Mouse (Mus musculus): ENCODE data around the gene Rela. TPM values are rescaled to one million over a fixed set of nuclear protein-coding genes. Genes with fewer than 3 reads are reported as not detected.

Gene Rela
- polyA plus RNA-seq, 1 experiment = 61.0 TPM

DNA sequence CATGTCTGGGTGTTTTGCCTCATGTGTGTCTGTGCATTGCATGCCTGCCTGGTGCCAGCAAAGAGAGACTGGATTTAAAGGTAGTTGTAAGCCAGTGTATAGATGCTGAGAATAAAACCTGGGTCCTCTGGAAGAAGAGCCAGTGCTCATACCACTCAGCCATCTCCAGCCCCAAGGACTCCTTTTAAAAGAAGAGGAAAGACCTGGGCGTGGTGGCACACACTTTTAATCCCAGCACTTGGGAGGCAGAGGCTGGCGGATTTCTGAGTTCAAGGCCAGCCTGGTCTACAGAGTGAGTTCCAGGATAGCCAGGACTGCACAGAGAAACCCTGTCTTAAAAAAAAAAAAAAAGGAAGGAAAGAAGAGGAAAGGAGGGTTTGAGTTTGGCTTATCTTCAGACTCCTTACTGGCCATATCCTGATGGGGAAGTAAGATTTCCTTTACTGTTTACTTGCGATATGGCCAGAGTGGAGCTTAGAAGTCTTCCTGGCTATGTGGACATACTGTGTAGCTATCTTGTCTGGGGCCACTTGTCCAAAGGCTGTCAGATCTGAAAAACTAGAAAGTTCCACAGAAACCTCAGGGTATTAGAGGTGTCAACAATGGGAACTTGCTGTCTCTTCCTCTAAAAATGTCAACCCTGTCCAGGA, 24.4 kb upstream of the Rela start:
- Histone ChIP-seq H3K4me1 (ENCODE audit: control insufficient read depth, insufficient read depth, insufficient read length, low read length) (no peaks in the 10 kb centered on the region; the same call in 1 of the 2 replicates), H3K27ac (ENCODE audit: insufficient read depth, low read depth, low read length) (no peak overlapping the region), H3K36me3 (ENCODE audit: control insufficient read depth, insufficient read depth, low read length) (peaks cover 8% of the 10 kb centered on the region; the same call in 1 of the 2 replicates), H3K27me3 (ENCODE audit: control insufficient read depth, insufficient read depth, low read length) (no peaks in the 10 kb centered on the region), H3K4me3 (ENCODE audit: low read depth, low read length) (no peak overlapping the region)
- 72% methylated on average over 3 of the region's 3 CpGs for WGBS
- no peak for TF ChIP-seq POLR2A (IDR thresholded peaks at IDR 0.05; ENCODE audit: low read depth, low read length)
- no peak for TF ChIP-seq CTCF (IDR thresholded peaks at IDR 0.05; ENCODE audit: extremely low read depth, insufficient read length, insufficient replicate concordance, low read depth, low read length)

DNA sequence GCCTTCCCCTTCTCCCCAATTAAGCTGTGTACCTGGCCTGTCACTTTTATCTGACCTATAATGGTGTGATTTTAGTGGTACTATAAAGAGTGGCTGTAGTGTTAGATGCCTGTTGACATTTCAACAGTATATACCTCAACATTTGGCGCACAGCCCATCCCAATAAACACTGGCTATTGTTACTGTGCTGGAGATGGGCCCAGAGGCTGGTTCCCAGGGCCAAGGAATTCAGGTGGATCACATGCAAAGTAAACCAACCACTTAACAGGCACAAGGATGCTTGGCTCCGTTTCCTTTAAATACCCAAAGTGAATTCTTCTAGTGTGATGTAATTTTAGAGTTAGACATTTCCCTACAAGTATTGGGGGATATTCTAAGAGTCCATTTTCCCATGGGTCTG, 22.3 kb upstream of the Rela start:
- Histone ChIP-seq H3K27ac (ENCODE audit: insufficient read depth, low read depth, low read length) (no peak overlapping the region), H3K27me3 (ENCODE audit: control insufficient read depth, insufficient read depth, low read length) (no peaks in the 10 kb centered on the region), H3K4me3 (ENCODE audit: low read depth, low read length) (no peak overlapping the region), H3K36me3 (ENCODE audit: control insufficient read depth, insufficient read depth, low read length) (no peaks in the 10 kb centered on the region), H3K4me1 (ENCODE audit: control insufficient read depth, insufficient read depth, insufficient read length, low read length) (peaks cover 4% of the 10 kb centered on the region; the same call in 1 of the 2 replicates)
- no peak for TF ChIP-seq CTCF (IDR thresholded peaks at IDR 0.05; ENCODE audit: extremely low read depth, insufficient read length, insufficient replicate concordance, low read depth, low read length)
- no peak for TF ChIP-seq POLR2A (IDR thresholded peaks at IDR 0.05; ENCODE audit: low read depth, low read length)
- WGBS = 16% methylated on average over 2 of the region's 2 CpGs

DNA sequence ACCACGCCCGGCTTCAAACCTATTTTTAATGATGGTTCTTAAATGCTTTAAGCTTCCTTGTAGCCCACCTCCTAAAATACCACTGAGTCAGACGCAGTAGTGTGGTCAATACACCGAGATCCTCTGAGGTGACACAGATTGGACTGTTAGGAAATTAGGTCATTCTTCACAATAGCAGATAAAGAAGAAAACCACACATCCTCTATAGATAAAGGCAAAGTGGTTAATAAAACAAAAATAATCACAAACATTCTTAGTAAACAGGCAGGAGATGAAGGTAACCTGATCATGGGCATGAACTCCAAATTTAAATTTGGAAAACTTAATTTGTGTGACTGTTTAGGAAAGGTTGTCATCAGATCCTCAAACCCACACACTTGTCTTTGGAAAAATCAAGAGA, 17.3 kb upstream of the Rela start:
- H3K27ac ChIP-seq (ENCODE audit: insufficient read depth, low read depth, low read length) = no peak overlapping the region
- WGBS = 78% methylated on average over 4 of the region's 4 CpGs
- H3K27me3 ChIP-seq (ENCODE audit: control insufficient read depth, insufficient read depth, low read length) = no peaks in the 10 kb centered on the region
- no peak for TF ChIP-seq POLR2A (IDR thresholded peaks at IDR 0.05; ENCODE audit: low read depth, low read length)
- TF ChIP-seq CTCF (IDR thresholded peaks at IDR 0.05; ENCODE audit: extremely low read depth, insufficient read length, insufficient replicate concordance, low read depth, low read length) = no peak
- H3K36me3 ChIP-seq (ENCODE audit: control insufficient read depth, insufficient read depth, low read length) = no peaks in the 10 kb centered on the region
- H3K4me3 ChIP-seq (ENCODE audit: low read depth, low read length) = no peak overlapping the region
- H3K4me1 ChIP-seq (ENCODE audit: control insufficient read depth, insufficient read depth, insufficient read length, low read length) = peaks cover 4% of the 10 kb centered on the region; the same call in 1 of the 2 replicates

DNA sequence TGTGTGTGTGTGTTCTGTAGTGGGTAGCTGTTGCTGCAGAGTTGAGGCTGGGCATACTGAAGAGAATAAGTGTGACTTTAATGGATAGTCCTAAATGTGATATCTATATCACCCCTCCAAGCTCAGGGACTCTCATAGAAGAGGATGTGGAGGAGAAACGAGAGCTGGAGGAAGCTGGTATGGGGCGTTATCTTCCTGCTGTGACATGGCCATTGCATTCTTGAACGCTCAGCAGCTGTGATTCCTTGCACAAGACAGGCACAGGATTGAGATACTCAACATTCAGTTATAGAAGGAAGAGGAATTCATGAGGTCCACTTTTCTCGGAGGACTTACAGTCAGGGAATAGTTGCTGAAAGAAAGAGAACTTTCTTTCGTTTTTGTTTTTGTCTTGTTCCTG, 15.4 kb upstream of the Rela start:
- 75% methylated on average over 5 of the region's 5 CpGs for WGBS
- Histone ChIP-seq H3K36me3 (ENCODE audit: control insufficient read depth, insufficient read depth, low read length) (no peaks in the 10 kb centered on the region), H3K27me3 (ENCODE audit: control insufficient read depth, insufficient read depth, low read length) (no peaks in the 10 kb centered on the region), H3K4me1 (ENCODE audit: control insufficient read depth, insufficient read depth, insufficient read length, low read length) (peaks cover 4% of the 10 kb centered on the region; the same call in 1 of the 2 replicates), H3K27ac (ENCODE audit: insufficient read depth, low read depth, low read length) (no peak overlapping the region), H3K4me3 (ENCODE audit: low read depth, low read length) (no peak overlapping the region)
- TF ChIP-seq POLR2A (IDR thresholded peaks at IDR 0.05; ENCODE audit: low read depth, low read length) = no peak
- TF ChIP-seq CTCF (IDR thresholded peaks at IDR 0.05; ENCODE audit: extremely low read depth, insufficient read length, insufficient replicate concordance, low read depth, low read length) = no peak

DNA sequence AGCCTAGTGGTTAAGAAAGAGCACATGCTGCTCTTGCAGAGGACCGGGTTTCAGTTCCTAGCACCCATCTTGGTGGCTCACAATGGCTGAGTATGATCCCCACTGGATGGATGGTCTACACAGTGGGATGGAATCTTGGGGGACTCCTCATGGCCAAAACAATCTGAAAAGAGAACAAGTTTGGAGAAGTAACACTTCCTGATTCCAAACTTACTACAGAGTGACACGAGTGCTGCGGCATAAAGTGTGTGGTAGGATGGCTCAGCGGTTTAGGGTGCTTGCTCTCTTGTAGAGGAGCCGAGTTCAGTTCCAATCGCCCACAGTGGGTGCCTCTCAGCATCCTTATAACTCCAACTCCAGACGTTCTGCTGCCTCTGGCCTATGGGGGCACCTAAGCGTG, 12.0 kb upstream of the Rela start:
- no peak overlapping the region for H3K27ac ChIP-seq (ENCODE audit: insufficient read depth, low read depth, low read length)
- no peaks in the 10 kb centered on the region for H3K27me3 ChIP-seq (ENCODE audit: control insufficient read depth, insufficient read depth, low read length)
- no peaks in the 10 kb centered on the region for H3K36me3 ChIP-seq (ENCODE audit: control insufficient read depth, insufficient read depth, low read length)
- no peak overlapping the region for H3K4me3 ChIP-seq (ENCODE audit: low read depth, low read length)
- no peaks in the 10 kb centered on the region for H3K4me1 ChIP-seq (ENCODE audit: control insufficient read depth, insufficient read depth, insufficient read length, low read length)
- TF ChIP-seq CTCF (IDR thresholded peaks at IDR 0.05; ENCODE audit: extremely low read depth, insufficient read length, insufficient replicate concordance, low read depth, low read length) (no peak), POLR2A (IDR thresholded peaks at IDR 0.05; ENCODE audit: low read depth, low read length) (no peak)
- 86% methylated on average over 8 of the region's 8 CpGs for WGBS

DNA sequence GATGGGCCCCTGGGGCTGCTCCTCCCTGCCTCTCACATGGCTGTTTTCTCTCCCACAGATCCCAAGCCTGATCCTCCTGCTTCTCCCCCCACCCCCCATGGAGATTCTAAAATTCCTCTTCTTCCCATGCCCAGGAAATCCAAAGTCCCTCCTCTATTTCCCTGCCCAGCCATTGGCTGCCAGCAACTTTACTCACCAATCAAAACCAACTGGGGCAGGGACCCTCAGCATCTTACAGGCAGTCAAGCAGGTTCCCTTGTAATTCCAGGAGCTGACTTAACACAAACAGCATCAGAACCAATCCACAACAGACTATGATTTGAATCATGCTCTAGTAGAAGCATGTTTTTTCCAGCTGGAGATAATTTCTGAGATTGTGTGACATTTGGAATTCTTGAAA, 7.4 kb upstream of the Rela start:
- Histone ChIP-seq H3K36me3 (ENCODE audit: control insufficient read depth, insufficient read depth, low read length) (no peaks in the 10 kb centered on the region), H3K4me3 (ENCODE audit: low read depth, low read length) (no peak overlapping the region), H3K27me3 (ENCODE audit: control insufficient read depth, insufficient read depth, low read length) (no peaks in the 10 kb centered on the region), H3K4me1 (ENCODE audit: control insufficient read depth, insufficient read depth, insufficient read length, low read length) (no peaks in the 10 kb centered on the region), H3K27ac (ENCODE audit: insufficient read depth, low read depth, low read length) (no peak overlapping the region)
- no peak for TF ChIP-seq CTCF (IDR thresholded peaks at IDR 0.05; ENCODE audit: extremely low read depth, insufficient read length, insufficient replicate concordance, low read depth, low read length)
- no peak for TF ChIP-seq POLR2A (IDR thresholded peaks at IDR 0.05; ENCODE audit: low read depth, low read length)

DNA sequence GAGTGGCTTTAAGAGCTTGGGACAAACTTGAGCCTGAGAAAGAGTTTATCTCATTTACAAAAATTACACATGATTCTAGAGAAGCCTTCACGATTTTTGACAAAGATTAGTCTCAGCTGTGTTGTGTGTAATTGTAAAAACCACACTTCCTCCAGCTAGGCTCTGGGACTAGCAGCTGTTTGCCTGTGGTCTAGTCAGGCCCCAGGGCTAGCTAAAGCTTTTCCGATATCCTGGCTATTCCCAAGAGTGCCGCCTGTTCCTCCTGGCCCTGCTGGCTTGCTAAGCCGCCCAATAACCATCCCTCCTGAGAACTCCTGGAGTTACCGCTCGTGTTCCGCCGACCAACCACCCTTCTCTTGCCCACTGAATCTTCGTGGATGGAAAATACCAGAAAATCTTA, 5.2 kb upstream of the Rela start:
- no peaks in the 10 kb centered on the region for H3K27me3 ChIP-seq (ENCODE audit: control insufficient read depth, insufficient read depth, low read length)
- H3K4me1 ChIP-seq (ENCODE audit: control insufficient read depth, insufficient read depth, insufficient read length, low read length) = peaks cover 4% of the 10 kb centered on the region; the same call in 1 of the 2 replicates
- no peak overlapping the region for H3K27ac ChIP-seq (ENCODE audit: insufficient read depth, low read depth, low read length)
- WGBS = 86% methylated on average over 9 of the region's 9 CpGs
- TF ChIP-seq CTCF (IDR thresholded peaks at IDR 0.05; ENCODE audit: extremely low read depth, insufficient read length, insufficient replicate concordance, low read depth, low read length) = no peak
- no peak for TF ChIP-seq POLR2A (IDR thresholded peaks at IDR 0.05; ENCODE audit: low read depth, low read length)
- H3K4me3 ChIP-seq (ENCODE audit: low read depth, low read length) = no peak overlapping the region
- H3K36me3 ChIP-seq (ENCODE audit: control insufficient read depth, insufficient read depth, low read length) = no peaks in the 10 kb centered on the region

Data from small intestine, adult 2 months (tissue).